Mouse (Mus musculus): ENCODE data around the gene Gm14137.

Gene Gm14137

DNA sequence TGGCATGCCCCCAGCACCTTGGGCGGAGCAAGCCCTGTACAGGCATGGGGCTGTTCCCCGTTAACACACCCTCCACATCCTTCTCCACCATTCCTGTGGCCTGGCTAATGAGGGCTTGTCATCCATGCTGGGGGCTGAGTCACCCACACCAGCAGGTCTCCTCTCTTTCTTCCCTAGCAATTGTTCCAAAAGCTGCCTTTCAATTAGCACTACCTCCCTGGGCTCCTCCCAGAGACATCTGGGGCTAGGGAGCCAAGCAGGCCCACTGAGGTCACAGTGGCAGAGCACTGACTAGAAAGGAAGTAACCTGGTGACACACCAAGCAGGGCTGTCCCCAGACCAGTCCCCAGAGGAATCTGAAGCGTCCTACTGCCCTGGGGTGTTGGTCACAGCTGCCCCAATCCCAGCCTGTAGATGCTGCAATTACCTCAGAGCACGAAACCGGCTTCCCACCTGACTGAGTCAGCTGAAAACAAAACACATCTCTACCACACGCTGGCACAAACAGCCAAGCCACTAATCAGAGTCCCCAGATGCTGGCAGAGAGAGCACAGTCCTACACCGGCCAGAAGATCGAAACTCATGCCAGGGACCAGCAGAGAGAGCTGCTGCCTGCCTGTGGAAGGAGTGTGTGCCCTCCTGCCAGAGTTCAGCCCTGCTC is at the start of gene Gm14137:
Gene Gm14137 (plus strand): TSS at position 519 of the 661 bp plus-strand sequence.
- no peak for DNase-seq

DNA sequence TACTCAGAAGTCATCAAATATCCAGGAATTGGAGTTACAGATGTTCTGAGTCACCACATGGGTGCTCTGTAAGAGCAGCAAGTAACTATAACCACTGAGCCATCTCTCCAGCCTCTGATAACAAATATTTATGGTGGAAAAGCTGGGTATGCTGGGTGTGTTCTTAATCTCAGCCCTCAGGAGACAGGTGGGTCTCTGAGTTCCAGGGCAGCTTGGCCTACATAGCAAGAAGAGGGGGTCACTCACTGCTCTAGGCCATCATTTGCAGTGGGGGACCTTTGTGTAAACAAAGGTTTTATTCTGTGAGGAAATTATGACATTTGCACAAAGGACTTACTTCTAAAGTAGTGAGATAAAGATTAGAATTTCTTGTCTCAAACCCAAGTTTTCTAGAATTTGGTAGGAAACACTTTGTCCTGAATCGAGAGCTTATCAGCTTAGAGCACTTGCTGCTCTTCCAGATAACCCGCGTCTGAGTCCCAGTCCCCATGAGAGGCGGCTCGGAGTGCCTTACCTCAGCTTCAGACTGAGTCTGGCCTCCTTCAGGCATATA is 37.9 kb upstream of the Gm14137 start:
- no peak for DNase-seq

DNA sequence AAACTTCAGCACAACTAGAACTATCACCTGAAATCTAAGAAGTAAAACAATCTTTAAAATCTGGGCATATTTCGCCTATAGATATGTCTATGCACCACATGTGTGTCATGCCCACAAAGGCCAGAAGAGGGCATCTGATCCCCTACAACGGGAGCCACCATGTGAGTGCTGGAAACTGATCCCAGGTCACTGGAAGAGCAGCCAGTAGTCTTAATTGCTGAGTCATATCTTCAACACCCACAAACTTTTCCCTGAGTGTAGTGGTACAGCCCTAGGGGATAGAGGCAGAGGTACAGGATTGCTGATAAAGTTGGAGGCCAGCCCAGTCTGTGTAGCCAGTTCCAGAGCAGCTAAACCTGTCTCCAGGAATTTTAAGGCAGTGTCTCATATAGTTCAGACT is 29.1 kb upstream of the Gm14137 start:
- no peak for DNase-seq

DNA sequence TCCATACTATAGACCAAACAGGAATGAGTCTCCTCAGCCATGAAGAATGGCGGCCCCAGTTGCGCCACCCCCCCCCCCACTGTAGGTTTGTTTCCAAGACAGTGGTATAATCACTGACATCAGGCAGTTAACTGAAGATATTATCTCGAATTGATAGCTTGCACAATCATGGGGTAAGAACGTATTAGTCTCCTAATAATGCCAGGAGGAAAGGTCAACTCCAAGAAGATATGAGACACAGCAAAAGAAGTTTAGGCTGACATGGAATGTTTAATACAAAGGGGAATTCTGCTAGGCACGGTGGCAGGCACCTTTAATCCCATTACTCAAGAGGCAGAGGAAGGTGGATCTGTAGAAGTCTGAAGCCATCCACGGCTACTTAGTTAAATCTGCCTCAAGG is 27.9 kb upstream of the Gm14137 start:
- DNase-seq: no peak

DNA sequence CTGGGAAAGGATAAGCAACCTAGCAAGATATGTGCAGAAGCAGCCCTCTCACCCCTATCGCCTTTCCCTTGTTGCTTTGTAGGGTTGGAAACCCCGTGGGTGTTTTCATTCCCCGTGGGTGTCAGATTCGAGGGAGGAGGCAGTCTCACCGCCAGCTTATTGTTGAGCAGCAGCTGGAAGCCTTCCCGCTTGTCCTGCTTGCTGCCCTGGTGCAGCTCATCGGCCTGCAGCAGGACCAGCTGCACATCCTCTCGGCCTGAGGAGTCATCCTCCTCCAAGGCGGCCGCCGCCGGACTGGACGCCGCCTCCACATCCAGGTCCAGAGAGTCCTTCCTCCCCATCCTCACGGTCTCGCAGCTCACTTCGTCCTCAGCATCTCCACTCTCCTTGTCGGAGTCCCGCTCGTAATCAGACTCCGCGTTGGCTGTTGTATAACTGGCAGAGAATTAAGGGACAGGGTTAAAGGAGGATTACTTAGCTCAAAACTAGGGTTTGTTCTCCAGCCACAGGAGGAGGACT is 27.1 kb upstream of the Gm14137 start:
- DNase-seq: no peak

DNA sequence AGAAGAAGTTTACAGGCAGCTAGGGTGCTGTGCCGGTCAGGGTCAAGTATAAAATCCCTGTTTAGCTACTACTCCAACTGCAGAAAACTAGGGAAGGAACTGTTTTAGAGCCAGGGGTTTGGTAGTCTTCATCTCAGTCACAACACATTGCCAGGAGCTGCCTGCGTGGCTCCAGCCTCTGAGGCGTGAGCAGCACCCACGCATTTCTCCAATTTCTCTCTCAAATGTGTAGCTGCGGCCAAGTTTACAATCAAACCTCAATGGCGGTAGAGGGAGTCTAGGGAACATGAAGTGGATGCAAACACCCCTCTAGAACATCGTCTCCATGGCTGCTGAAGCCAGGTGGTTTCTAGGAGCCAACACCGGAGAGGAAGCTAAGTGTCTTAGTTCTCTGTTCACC is 26.5 kb upstream of the Gm14137 start:
- DNase-seq: no peak

DNA sequence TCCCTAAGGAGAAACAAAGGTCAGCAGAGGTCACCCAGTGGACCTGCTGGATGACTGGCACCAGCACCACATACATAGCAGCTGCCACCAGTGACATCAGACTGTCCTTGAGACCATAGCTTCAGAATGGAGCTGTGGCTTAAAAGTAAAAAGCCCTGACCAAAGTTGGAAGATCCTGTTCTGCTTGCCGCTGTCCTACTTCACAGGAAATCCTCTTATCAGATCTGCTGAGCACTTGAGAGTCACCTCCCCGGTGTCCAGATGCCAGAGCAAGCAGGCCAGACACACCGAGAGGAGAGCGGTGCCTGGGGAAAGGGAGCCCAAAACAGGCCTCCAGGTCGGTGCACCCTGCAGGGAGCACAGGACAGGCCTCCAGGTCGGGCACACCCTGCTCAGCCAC is 22.1 kb upstream of the Gm14137 start:
- no peak for DNase-seq

DNA sequence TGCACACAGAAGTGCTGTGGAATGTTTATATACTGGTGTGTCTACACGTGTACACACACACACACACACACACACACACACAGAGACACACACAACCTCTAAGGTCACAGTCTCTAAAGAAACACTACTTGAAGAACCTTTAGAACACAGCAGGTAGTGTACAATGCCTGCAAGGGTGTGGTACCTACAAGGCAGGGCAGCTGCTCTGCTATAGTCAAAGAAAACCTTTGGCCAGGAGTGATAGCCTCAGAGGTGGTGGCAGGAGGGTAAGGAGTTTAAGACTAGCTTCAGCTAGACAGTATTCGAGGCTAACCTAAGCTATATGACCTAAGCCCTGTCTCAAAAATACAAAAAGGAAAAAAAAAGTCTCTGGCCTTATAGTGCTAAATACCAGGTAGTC is 19.6 kb upstream of the Gm14137 start:
- no peak for DNase-seq

DNA sequence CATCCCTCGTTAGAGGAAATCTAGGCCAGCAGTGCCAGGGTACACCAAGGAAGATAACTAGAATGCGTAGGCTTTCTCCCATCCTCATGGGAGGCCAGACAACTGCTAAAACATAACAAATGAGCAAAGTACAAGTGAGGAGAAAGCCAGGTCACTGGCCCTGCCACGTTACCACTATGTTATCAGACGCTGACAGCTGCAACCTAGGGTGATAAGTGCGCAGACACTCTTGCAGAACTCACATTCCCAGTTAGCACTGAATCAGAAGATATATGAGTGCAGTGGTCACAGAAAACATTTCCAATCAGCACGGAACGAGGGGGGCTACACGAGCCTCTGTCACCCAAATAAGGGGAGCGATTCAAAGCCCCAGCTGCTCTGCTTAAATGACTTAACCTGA is 18.9 kb upstream of the Gm14137 start:
- no peak for DNase-seq

DNA sequence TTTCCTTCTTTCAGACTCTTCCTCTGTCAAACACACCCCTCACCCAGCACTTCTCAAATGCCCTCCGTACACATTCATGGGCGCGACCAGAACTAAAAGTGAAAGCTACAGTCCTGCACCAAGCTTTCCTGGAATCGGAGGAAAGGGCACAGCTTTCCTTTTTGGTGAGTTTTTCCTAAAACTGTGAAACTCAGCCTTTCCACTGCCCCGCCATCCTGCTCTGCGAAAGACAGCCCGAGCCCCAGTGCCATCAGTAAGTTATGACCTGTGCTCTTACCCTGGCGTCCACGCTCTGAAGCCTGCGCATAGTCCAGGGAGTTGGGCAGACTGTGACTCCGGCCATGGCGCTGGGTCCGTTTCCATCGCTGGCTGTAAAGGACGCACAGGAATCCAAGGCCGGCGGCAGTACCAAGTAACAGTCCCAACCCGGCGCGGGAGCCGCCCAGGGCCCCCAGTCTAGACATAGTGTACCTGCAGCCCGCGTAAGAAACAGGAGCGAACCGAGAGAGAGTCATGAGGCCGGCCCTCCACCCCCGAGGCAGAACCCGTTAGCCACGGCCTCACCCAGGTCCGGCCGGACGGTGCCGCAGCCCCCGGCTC is 18.1 kb upstream of the Gm14137 start:
- no peak for DNase-seq

DNA sequence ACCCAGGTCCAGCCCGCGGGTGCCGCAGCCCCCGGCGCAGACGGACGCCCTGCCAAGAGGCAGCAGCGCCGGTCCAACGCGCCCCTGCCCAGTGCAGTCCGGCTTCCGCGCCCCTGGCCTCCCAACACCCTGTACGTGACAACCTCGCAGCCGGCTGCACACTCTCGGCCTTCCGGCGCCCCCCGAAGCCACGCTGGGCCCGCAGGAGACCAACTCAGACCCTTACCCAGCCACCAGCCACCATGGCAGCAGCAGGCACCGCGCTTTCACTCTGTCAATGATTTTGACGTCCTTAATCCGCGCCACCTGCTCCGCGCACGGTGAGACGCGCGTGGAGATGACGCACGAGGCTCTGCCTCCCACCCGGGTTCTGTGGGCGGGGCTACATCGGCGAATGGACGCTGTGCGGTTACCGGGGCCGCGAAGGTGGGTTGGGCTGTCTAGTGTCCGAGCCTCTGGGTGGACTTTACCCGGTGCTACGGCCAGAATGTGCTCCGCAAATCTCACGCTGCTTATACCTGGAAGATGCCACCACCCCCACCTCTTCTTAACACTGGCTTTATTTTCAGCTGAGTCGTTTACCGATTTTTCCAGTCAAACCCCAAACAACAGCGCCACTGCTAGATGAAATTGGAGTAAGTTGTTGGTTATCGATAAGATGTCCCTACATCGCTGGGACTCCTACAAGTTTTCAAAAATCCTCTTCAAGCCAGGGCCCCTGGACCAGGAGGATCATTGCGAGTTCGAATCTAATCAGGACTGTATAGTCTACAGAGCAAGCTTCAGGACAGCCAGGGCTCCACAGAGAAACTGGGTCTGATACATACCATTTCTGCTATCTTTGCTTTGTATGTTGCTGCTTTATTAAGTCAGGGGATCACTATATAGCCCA is 17.4 kb upstream of the Gm14137 start, which contains the start of gene Rmdn3:
Gene Rmdn3 (minus strand): TSS at position 354 of the 892 bp plus-strand sequence.
- peak; percentile 96 for DNase-seq

DNA sequence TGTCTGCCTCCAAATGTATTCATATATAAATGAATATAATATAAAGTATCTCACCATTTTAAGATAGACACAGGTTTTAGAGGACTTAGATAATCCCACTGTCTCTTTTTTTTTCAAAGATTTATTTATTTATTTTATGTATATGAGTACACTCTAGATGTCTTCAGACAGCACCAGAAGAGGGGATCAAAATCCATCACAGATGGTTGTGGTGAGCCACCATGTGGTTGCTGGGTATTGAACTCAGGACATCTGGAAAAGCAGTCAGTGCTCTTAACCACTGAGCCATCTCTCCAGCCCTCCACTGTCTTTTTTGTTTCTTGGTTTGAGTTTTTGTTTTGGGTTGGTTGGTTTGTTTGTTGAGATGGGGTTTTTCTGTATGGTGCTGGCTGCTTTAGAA is 16.5 kb upstream of the Gm14137 start:
- no peak for DNase-seq

DNA sequence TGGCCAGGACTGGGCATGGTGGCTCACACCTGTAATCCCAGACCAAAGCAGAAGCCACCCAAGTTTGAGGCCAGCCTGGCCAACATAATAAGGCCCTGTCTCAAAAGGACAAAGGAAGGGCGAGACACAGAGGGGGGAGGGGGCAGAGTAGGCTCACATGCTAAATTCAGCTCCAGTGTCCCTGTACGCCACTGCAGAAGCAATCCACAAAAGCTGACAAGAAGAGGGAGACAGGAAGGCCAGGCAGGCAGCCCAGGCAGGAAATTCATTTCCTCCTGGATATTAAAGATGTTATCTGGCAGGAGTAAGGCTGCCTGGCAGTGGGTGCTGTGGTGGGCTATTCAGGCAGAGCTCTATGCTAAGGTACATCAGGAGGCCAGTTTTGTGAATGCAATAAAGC is 13.1 kb upstream of the Gm14137 start:
- DNase-seq: no peak

DNA sequence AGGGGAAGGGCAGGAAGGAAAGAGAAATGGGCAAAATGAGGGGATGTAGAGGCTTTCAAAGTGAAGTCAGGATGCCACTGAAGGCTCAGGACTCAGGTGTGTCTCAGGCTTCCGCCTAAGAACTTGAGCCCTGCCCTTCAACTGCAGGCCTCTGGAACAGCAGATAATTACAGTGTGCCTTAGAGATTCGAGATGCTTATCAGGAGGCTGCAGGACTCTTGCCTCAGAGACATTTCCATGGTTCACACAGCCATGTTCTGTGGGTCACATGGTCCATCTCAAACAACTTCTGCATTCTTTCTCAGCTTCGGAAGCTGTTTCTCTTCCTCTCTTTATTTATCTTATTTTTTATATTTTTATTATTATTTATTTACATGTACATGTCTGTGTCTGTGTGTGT is 11.2 kb upstream of the Gm14137 start:
- no peak for DNase-seq

DNA sequence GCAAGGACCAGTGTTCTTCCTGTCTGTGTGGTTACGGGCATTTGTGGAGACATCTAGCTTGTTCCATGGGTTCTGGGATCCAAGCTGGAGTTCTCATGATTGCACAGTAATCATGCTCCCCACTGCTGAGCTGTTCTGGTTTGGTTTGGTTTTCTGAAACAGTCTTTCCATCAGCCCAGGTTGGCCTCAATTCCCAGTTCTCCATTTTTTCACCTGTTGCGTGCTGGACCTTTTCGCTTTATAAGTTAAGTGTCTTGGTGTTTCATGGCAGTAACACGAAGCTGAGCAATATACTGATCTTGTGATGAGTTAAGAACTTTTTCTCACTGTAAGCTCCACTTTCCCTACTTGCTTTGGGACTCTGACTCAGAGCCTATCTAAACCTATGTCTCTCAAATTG is 10.3 kb upstream of the Gm14137 start:
- DNase-seq: no peak

DNA sequence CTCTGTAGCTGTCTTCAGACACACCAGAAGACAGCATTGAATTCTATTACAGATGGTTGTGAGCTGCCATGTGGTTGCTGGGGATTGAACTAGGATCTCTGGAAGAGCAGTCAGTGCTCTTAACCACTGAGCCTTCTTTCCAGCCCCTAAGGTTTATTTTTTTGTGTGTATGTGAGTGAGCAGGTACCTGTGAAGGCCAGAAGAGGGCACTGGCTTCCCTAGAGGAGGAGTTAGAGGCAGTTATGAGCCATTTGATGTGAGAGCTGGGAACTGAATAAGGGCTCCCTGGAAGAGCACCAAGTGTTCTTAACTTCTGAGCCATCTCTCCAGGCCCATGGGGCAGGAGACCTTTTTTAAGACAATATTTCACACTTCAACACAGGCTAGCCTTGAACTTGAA is 8.9 kb upstream of the Gm14137 start:
- no peak for DNase-seq

DNA sequence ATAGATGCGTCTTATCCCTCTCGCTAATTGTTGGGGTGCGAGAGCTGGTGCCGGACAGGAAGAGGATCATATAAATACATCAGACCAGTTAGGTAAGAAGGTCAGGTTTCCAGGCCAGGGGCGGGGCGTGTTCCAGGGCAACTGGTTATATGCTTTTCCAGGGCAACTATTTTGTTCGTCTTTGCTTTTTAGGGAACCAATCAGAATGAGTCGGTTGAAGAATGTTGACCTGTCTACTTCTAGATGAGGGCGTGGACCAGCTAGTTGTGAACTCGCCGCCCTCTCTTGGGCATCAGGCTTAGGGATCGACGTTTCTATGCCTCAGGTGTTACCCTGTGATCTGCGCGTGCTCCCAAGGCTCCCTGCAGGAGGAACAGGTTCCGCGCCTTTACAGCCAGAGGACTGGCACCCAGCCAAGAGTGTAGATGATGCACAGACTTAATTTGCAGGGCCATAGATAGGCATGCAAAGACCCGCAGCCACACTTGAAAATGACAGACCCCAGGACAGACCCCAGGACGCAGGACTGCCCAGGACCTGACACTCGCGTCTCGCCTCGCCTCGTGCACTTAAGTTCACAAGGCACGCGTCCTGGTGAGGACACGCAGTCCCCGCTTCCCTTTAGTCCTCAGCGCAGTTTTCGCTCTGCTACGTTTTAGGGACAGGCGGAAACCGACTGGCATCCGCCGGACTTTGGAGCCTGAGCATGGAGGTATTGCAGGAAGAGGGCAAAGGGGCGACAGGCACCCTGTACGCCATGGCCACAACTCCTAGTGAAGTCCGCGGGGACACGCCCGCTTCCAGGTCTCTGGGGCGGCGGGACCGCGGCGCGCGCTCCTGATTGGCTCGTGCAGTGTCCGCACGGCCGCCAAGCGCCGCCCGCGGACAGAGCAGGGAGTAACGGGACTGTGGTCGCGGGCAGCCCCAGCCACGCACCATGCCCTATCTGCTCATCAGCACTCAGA is 7.1 kb upstream of the Gm14137 start, which contains the start of gene Gchfr:
Gene Gchfr (plus strand): TSS at position 873 of the 965 bp plus-strand sequence.
- peak; percentile 38 for DNase-seq

DNA sequence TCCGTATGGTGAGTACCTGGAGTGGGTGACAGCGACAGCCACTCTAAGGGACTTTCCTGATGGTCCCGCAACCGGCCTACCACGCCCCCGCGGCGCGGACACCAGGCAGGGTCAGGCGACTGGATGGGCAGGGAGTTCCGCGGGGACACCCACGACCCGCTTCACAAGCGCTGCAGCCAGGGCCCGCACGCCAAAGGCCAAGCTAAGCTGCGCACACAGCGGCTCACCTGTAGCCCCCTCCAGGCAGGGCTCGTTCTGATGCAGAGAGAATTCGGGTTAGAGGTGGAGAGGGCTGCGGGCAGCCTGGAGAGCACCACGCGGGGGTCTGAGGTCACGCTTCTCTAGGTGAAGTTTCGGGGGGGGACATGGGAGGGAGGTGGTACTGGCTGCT is 6.4 kb upstream of the Gm14137 start:
- DNase-seq: no peak

DNA sequence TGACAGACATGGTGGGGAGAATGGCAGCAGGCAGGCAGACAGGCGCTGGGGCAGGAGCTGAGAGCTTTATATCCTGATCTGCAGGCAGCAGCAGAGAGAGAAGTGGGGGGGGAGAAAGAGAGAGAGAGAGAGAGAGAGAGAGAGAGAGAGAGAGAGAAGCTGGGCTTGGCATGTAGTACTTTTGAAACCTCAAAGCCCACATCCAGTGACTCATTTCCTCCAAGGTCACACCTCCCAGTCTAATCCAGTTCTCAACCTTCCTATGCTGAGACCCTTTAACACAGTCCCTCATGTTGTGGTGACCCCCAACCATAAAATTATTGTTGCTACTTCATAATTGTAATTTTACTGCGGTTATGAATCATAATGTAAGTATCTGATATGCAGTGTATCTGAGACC is 4.0 kb upstream of the Gm14137 start:
- no peak for DNase-seq

DNA sequence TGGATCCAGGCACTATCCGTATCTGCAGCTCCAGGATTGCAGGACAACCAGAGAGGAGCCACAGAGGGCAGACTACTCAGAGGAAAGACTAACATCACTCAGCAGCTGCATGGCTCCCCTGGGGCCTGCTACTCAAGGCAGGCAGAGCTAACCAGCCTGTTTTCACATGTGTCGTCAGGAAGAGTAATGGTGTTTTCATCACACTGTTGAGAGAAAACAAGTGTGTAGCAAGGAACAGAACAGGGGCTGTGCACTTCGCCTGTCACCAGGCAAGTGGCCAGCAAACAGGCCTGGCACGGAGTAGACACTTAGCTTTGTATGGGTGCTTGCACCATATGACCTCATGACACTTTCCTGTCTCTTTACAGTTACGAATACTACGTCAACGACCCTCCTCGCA is 2.7 kb upstream of the Gm14137 start:
- no peak for DNase-seq

DNA sequence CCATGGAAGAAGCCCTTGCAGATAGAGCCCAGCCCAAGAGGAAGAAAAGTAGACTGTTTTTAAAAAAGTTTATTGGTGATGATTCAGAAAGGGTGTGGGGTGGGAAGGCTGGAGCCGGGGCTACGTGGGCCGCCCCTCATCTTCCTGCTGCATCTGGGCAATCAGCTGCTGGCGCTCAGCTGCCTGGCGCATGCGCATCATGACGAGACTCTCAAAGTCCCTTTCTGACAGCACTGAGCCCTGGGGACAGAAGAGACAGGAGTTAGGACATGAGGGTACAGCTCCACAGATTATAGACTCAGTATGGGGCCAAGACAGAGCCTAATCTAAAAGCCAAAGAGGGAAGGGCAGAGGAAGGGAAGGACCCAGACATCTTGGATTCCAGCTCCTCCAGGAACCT is 1.9 kb upstream of the Gm14137 start:
- no peak for DNase-seq

Data from right cerebral cortex, postnatal 4 days (tissue).